Mouse (Mus musculus) gastrocnemius, postnatal 14 days (tissue): ENCODE measurements at regions not wholly inside any gene's neighbourhood (a gene's known extent, or its start where the extent isn't known, plus 50 kb on each side); places are given as distances from the start of the nearest gene placed in this dataset.

Source experiments
- DNase-seq: peaks from one replicate; pipeline ENCODE4 v3.0.0; 2021; ENCODE audit warnings: mixed read lengths
- intact Hi-C: fragments of 180-260 bp; cut with DNase I; formaldehyde crosslinking; loops from one replicate; pipeline ENCODE4 v1.15.1; 2025; ENCODE audit warnings: low total_unique reads

DNA sequence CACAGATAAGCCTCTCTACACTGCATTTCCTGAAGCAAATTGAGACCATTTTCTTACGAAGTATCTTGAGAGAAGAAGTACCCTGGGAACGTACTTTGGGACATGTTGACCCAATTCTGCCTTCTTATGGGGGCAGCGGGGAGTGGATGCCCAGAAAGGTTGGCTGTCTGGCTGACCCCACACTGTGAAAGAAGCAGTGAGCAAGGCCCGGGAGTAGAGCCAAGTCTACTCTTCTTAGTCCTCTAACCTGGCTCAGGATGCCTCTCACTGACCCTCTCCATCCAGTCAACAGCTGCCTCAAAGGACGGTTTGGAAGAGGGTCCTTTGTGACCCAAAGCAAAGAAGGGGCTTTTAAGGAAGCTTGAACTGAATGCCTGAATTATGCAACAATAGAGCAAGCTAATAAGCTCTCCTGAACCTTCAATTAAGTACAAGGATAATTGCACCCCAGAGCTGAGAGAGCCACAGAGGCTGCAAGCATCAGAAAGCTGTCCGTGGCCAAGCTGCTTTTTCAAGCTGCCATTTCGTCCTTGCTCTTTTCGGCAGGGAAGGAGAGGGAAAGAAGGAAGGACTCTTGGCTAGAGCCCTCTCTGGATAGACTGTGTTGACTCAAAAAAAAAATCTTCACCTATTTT, 70.3 kb downstream of the Pctp start:
- intact Hi-C loops, result no loop called here
- DNase-seq, result no peak

DNA sequence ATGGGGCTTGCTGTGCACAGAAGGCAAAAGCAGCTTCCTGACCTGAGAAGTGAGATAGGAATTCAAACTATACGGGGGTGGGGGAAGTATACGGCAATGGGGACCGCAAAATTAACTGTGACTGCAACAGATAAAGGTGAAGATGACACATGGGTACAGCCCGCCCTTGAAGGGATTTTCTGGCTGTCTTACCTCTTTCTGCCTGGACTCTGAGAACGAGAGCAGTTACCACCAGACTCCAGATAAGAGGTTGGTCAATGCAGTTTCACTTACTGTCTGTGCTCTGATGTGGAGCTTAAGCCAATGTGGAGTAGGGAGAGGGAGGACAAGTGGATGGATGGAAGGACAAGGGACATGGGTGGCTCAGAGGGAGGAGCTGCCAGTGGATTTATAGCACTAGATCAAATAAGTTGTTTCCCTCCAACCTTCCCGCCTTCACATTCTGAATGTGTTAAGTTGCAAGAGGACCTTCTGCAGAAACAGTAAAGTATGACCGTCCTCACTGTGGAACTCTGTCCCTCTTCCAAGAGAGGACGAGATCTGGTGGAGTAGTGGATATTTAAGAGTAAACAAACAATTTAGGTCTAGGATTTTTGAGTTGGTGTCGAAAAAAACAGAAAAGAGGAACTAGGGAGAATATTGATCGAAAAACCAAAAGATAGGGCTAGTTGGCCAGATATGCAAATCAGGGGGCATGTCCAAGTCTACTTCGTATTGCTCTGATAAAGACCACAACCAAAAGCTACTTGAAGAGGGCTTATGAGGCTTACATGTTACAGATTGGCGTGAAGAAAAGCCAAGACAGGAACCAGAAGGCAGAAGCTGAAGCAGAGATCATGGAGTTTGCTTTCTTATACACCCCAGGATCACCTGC, 73.3 kb downstream of the Pctp start:
- intact Hi-C loops, result no loop called here
- no peak for DNase-seq

DNA sequence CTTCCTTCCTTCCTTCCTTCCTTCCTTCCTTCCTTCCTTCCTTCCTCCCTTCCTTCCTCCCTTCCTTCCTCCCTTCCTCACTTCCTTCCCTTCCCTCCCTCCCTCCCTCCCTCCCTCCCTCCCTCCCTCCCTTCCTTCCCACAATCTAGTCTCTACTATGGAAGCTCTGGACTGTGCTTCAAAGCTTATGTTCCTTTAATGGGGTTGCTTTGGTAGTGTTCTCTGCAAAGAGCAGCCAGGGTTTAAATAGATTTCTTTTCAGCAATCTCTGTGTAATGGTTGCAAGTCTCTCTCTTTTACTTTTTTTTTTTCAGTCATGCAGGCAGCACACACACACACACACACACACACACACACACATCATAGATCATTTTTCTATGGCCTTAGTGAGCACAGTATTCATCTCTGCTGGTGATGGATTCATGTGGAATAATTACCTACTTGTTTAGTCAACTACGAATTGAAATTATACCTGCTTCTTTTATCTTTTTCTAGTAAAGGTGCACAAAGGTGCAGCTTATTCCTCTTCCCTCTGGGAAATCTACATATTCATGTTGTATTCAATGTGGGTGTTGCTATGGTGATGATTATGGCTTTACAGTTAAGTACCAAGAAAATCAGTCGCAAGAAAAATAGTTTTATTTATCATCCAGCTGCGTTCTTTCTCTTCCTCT, 75.1 kb downstream of the Pctp start:
- intact Hi-C loops, result no loop called here
- no peak for DNase-seq

DNA sequence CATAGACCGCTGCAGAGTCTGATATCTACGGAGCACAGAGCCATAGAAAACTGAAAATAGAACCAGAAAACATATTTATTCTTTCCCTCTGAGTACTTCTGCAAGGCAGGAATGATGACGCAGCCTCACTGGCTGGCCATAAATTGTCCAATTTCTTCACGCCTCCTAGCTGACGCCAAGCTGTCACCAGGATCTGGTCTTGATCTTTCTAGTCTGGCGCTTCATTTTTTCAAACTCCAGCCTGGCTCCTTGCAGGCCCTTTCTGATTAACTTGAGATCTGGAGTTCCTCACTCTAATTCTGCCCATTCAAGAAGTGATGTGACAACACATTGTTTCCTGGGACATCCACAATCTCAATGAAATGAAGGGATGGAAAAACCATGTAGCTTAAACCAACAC, 80.1 kb downstream of the Pctp start:
- intact Hi-C loops, result no loop called here
- no peak for DNase-seq

DNA sequence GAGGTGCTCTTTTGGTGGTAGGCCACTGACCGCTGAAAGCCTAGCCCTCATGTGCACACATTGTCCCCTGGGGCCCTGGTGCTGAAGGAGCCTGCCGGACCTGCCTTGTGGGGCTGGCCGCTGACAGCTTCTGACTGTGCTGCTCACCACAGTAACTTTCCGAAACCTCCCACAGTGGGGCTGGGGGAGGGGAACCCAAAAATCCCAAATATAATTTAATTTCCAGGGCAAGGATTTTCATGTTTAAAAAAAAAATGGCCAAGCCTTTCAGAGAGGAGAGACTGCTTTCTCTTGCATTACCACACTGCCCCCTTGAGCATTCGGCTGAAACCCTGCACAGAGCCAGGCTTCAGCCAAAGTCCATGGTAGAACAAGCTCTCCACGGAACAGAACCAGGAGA, 81.5 kb downstream of the Pctp start:
- intact Hi-C loops, result no loop called here
- DNase-seq, result peak; percentile 43

DNA sequence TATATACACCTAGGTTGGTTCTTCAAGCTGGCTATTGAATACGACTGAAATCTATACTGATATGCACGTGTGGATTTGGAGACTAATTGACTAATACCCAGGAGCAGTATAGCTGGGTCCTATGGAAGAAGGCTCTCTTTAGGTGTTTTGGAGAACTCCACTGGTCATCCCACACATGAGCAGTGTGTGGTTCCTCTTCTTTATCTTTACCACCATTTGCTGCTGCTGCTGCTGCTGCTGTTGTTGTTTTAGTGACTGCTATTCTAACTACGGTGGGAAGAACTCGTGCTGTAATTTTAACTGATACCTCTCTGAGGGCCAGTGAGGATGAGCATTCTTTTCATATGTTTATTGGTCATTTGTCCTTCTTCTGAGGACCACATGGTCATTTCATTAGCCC, 86.9 kb downstream of the Pctp start:
- intact Hi-C loops, result no loop called here
- DNase-seq, result no peak

DNA sequence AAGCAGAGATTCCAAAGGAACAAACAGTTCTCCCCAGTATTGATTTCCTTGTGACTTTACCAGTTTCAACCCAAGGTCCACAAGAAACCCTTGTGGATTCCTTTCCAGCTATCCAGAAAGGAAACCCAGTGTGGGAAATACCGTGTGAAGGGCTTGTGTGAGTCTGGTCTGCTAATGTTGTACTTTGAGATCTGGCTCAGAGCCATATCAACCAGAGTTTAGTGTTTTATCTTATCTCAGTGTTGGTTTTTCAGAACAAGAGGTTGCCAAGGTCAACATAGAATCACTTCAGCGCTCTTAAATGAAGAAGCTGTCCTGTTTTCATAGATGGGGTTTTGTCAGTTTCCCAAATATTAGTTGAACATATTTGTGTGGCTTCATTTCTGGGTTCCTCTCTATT, 88.1 kb downstream of the Pctp start:
- intact Hi-C loops, result no loop called here
- no peak for DNase-seq

DNA sequence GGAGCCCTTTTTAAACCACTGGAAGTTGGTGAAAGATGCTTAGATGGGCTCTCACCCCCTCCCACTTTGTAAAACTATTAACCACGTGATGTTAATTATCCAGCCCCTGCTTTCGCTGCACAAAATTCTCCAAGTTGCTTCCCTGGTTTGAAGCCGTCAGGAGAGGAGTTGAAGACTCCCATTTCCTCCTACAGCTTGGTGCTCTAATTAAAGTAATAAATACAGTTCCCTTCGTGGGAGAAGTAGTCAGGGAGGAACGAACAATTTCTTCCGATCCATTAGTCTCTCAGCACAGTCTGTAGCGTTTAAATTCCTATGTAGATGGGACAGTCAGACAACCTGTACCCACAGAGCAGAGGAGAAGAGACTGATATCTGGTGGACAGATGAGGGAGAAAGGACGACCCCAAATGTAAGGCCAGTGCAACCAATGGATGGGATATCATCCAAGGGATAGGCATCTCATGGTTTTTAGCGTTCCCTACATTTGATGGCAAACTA, 101.4 kb downstream of the Pctp start:
- intact Hi-C loops, result no loop called here

DNA sequence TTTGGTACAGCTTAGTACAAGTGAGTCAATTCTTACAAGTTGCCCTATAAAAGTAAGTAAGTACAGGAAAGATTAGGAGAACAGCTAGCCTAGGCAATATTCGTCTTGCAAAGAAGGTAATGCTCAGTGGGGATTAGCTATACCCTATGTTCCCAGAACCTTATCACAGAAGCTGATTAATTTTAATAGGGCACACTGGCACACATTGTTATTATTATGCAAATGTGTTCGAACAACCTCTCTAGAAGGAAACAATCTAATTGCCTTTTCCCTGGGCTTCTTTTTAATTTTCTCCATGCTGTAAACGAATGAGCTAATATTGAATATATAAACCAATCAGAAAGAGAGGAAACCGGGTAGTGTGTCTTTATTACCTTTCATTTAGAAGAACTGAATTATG, 104.2 kb downstream of the Pctp start:
- DNase-seq, result no peak
- intact Hi-C loops, result no loop called here

More for the DNA sequence above, 101.4 kb downstream of the Pctp start:
- DNase-seq, result no peak

DNA sequence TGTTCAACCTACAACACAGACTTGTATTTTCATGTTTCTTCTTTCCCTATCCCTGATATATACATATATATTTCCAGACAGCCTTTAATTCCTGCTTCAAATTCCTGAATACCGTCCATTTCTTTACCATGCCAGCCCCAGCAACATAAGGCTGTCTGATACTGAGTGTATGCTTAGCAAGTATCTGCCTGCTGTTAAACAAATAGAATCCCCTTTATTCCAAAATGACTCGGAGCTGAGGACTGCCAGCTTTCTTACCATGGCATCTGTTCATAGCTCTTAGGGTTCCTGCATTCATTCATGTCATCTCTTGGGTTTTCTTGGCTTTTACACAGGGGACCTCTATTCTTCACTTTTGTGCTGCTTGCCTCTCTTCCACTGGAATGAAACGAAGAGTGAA, 105.8 kb downstream of the Pctp start:
- intact Hi-C loops, result no loop called here
- DNase-seq, result no peak

DNA sequence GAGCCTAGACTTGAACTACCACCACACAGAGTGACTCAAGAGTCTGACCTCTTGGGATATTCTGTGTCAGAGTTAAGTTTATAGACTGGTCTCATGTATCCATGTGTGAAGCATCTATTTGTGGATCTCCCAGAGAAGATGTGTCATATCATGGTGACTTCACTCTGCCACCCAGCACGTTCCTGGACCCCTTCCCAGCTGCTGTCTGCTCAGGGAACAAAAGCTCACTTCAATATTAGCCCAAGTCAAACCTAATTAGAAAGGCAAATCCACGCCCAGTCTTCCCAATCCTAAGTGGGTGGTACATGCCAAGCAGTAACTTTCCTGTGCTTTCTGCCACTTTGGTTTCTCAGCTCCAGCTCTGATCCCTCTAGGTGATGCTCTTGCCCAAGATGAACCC, 94.1 kb upstream of the Ankfn1 start:
- DNase-seq, result no peak
- intact Hi-C loops, result no loop called here

DNA sequence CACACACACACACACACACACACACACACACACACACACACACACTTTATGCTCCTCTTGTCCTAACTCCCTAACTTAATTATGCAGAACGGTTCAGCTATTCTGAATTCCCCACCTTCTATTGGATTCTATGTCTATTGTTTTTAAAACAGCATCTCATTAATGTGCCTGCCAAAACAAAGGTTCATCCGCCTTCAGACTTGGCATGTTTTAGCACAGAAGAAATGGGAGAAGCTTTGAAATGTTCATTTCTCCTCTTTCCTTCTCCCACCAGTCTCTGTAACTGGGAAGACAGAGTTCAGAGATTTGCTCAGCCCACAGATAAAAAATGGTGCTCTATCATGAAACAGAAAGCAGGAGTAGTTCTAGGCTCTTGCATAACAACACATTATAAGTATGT, 90.1 kb upstream of the Ankfn1 start:
- DNase-seq, result no peak
- intact Hi-C loops, result no loop called here

DNA sequence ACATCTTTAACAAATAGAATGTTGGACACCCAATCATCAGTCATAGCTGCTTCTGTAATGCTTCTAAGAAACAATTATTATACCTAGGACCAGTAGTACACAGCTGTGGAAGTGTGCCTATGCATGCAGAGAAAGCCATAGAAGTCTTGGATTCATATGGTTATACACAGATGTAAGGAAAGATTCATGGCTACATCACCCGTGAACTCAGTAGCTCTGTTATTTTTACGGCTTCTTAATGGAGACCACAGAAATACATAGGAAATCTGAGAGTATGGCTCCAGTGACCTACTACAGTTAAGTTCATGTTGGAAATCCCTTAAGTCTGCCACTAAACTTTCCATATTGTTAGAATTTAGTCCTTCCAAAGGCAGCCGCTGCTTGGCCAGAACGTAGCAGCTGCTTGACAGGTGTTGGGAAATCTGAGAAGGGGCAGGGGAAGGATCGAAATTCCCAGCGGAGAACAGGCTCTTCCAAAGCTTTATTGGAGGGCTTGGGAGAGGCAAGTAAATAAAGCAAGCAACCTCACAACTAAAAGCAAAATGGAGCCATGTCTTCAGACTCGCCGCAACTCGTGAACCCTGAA, 78.8 kb upstream of the Ankfn1 start:
- intact Hi-C loops, result no loop called here

DNA sequence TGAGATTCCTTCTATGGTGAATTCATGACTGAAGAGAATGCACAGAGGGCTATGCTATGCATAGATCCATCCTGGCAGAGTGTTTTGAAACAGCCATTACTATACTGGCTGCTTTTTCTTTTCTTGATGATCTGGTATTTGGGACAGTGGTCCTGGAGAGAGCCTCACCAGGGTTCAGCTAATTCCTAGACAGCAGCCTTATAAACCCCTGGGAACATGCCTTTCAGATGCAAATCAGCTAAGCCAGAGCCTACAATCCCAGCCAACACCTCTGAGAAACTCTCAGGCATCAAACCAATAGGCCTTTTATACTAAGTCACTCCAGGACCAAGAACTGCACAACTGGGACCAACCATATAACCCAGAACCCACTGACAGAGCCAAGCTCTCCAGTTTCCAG, 64.4 kb upstream of the Ankfn1 start:
- DNase-seq, result no peak
- intact Hi-C loops, result no loop called here

More for the DNA sequence above, 78.8 kb upstream of the Ankfn1 start:
- DNase-seq, result no peak

DNA sequence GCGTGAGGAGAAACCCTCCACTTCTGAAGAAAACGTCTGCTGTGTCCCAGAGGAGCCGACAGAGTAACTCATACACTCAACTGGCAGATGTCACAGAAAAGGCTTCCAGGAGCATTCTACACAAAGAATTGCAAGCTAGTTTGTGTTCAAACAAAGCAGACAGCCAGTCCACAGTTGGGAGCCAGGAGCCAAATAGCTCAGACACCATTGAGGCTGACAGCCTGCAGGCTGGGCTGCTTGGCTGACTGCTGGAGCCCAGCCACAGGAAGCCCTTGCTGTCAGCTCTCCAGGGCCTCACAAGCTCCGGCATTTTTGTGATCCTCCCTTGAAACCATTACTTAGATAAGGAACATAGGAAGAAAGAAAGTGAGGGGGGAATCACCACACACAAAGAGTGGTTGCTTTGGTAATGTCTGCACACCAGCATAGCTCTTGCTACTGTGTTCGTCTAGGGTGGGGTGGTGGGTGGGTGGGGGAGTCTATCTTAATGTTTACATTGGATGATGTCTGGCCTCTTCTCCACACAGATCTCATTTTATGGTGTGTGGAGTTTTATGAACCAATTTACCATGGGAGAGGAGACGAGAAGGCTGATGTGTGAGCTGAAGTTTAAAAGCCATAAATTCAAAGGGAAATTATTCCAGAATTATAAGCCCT, 62.3 kb upstream of the Ankfn1 start:
- intact Hi-C loops, result no loop called here
- DNase-seq, result peak; percentile 30

DNA sequence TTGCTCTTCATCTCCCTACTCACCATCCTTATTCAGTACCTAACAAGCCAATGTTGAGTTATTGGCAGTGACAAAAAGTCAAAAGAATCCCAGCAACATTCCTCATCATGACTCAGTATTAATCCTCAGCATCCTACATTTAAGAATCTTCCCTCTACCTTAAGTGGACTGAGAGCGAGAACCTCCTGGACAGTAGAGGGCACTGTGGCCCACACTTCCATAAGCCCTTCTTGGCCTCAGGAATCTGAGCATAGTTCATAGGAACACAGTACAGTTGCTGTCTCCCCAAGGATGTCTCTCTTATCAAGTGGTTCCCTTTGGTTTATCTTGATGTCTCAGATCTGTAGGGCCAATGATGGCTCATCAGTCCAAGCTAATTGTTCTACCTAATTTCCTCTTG, 60.5 kb upstream of the Ankfn1 start:
- no peak for DNase-seq
- intact Hi-C loops, result no loop called here

DNA sequence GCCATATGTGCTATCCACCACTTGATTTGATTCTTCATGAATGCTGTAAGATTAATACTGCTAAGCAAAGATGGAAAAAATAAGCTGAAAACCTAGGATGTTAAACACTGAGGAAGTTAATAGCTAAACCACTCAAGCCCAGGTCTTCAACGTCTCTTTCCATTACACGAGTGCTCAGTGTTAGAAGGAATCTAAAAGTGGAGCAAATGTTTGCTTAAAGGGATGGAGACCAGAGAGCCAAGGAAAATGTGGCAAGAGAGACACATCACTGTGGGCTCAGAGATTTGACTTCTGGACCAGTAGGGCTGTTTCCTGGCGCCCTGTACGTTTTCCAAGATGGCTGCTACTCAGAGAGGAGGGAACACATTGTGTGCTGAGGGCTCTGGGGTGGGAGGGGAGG, 59.4 kb upstream of the Ankfn1 start:
- DNase-seq, result no peak
- intact Hi-C loops, result no loop called here

DNA sequence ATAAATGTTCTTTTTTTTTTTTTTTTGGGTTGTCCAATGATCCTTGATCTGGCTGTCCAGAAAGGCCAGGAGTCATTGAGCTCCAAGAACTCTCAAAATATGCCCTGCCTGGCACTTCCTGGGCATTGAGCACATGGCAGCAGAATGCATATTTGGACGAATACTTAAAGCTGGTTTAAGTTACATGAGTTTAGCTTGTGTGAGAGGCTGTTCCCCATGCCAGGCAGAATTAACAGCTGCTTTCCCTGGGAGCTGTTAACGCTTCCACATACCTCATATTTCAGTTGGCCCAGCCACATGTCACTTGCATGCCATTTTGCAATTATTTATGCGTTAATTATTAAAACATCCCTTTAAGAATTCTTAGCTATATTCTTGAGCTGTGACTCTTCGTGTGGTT, 56.6 kb upstream of the Ankfn1 start:
- intact Hi-C loops, result no loop called here
- no peak for DNase-seq

DNA sequence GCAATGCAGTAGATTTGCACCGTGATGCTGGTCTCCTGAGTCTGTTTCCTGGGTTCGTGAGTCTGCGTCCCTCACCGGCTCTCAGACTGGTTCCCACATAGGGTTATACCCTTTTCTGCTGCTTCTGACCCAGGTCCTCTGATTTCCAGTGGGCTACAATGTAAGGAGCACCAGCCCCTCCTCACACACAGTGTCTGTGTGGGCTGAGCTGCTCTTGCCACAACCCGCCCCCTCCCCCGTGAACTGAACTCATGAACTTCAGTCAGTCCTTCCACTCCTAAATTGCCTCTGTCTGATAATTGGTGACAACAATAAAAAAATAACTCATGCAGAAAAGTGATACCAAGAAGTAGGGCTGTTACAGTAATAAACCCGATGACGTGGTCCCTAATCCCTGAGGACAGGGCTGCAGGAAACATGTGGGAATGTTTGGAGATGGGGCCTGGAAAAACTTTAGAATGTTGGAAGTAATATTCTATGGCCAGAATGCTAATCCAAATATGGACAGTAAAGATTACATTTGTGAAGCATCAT, 54.2 kb upstream of the Ankfn1 start:
- intact Hi-C loops, result no loop called here
- DNase-seq, result peak; percentile 18
